Mouse (Mus musculus) neural tube, embryonic 13.5 days (tissue): ENCODE measurements at regions not wholly inside any gene's neighbourhood (a gene's known extent, or its start where the extent isn't known, plus 50 kb on each side); places are given as distances from the start of the nearest gene placed in this dataset.

ENCODE experiments used
- ATAC-seq: fragments of 200-750 bp; cut with Nextera tagmentation; 2 replicates; pipeline ENCODE4 v1.8.0; 2017; ENCODE audit warnings: low read depth, mild to moderate bottlenecking, moderate TSS enrichment, moderate library complexity
- H3K27ac ChIP-seq: fragments of 300-500 bp; sonication (generic); replicated peaks from 2 replicates; pipeline ENCODE4 v1.5.1; 2015; ENCODE audit warnings: moderate library complexity, mild to moderate bottlenecking, inconsistent platforms
- H3K27me3 ChIP-seq: fragments of 300-500 bp; sonication (generic); 2 replicates; pipeline ENCODE4 v1.6.1; 2015; ENCODE audit warnings: mild to moderate bottlenecking, inconsistent platforms
- H3K36me3 ChIP-seq: fragments of 300-500 bp; sonication (generic); 2 replicates; pipeline ENCODE4 v1.6.1; 2015; ENCODE audit warnings: mild to moderate bottlenecking, inconsistent platforms
- H3K4me1 ChIP-seq: fragments of 300-500 bp; sonication (generic); replicated peaks from 2 replicates; pipeline ENCODE4 v1.6.1; 2015; ENCODE audit warnings: inconsistent platforms
- H3K4me2 ChIP-seq: fragments of 300-500 bp; sonication (generic); 2 replicates; pipeline ENCODE4 v1.6.1; 2015; ENCODE audit warnings: inconsistent platforms, mild to moderate bottlenecking, moderate library complexity
- H3K4me3 ChIP-seq: fragments of 300-500 bp; sonication (generic); 2 replicates; pipeline ENCODE4 v1.5.1; 2015; ENCODE audit warnings: mild to moderate bottlenecking, inconsistent platforms
- H3K9ac ChIP-seq: fragments of 300-500 bp; sonication (generic); 2 replicates; pipeline ENCODE4 v1.6.1; 2015; ENCODE audit warnings: moderate library complexity, mild to moderate bottlenecking, inconsistent platforms
- H3K9me3 ChIP-seq: fragments of 300-500 bp; sonication (generic); 2 replicates; pipeline ENCODE4 v1.6.1; 2016; ENCODE audit warnings: inconsistent platforms
- WGBS: fragments of 180-500 bp; shearing (Covaris S2); methylation state at CpG from one replicate; pipeline ENCODE4 v1.1.7; 2015; 5-methylcytosine and 5-hydroxymethylcytosine counted together

GRCm38 (mm10) chr15:74420550-74420949 is 215.6 kb downstream of the Mroh4 start:
- no peaks in the 10 kb centered on the region for H3K9me3 ChIP-seq
- no peaks in the 10 kb centered on the region for H3K27me3 ChIP-seq
- no peak overlapping the region for H3K4me2 ChIP-seq
- no peak for ATAC-seq
- no peaks in the 10 kb centered on the region for H3K4me1 ChIP-seq
- no peak overlapping the region for H3K9ac ChIP-seq
- H3K36me3 ChIP-seq: no peaks in the 10 kb centered on the region
- H3K27ac ChIP-seq: no peak overlapping the region
- no peak overlapping the region for H3K4me3 ChIP-seq
- 83% methylated on average over 8 of the region's 8 CpGs for WGBS

DNA sequence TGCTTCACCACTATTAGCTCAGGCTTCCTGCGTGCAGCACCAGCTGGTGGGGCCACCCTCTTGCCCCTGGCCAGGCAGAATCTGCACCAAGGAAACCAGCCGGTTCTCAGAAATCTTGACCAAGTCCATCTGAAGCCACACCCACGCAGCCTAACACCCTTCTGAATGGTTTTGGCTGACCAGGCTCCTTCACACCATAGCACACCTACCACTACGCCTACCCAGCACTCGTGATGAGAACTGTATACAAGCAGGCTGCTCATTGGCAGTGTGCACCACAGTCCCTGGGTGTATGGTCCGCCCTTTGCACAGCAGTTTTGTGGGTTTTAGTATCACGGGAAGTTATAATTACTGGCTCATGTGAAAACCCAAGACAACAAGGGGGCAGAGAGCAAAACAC is 217.5 kb downstream of the Mroh4 start:
- H3K4me1 ChIP-seq: peaks cover 8% of the 10 kb centered on the region; the same call in 1 of the 2 replicates
- ATAC-seq: no peak
- no peak overlapping the region for H3K4me3 ChIP-seq
- no peaks in the 10 kb centered on the region for H3K27me3 ChIP-seq
- H3K9me3 ChIP-seq: no peaks in the 10 kb centered on the region
- no peak overlapping the region for H3K27ac ChIP-seq
- H3K9ac ChIP-seq: no peak overlapping the region
- H3K4me2 ChIP-seq: no peak overlapping the region
- WGBS: 88% methylated on average over 7 of the region's 7 CpGs
- H3K36me3 ChIP-seq: no peaks in the 10 kb centered on the region

- WGBS: 63% methylated on average over 10 of the region's 10 CpGs
- Histone ChIP-seq H3K9me3 (no peaks in the 10 kb centered on the region), H3K4me1 (peaks cover 18% of the 10 kb centered on the region), H3K4me3 (no peak overlapping the region), H3K27me3 (no peaks in the 10 kb centered on the region), H3K9ac (no peak overlapping the region), H3K4me2 (no peak overlapping the region), H3K27ac (no peak overlapping the region), H3K36me3 (no peaks in the 10 kb centered on the region)
- ATAC-seq: 0 out of 2 replicates have a peak, but pooled peaks have one; percentile 50
Measured at GRCm38 (mm10) chr15:74413217-74413616, 222.9 kb downstream of the Mroh4 start.

GRCm38 (mm10) chr15:74412261-74412660 is 223.9 kb downstream of the Mroh4 start:
- Histone ChIP-seq H3K9ac (no peak overlapping the region), H3K4me3 (no peak overlapping the region), H3K27me3 (no peaks in the 10 kb centered on the region), H3K4me1 (peaks cover 18% of the 10 kb centered on the region), H3K9me3 (no peaks in the 10 kb centered on the region), H3K27ac (no peak overlapping the region), H3K36me3 (no peaks in the 10 kb centered on the region), H3K4me2 (no peak overlapping the region)
- ATAC-seq: no peak
- 87% methylated on average over 3 of the region's 3 CpGs for WGBS

DNA sequence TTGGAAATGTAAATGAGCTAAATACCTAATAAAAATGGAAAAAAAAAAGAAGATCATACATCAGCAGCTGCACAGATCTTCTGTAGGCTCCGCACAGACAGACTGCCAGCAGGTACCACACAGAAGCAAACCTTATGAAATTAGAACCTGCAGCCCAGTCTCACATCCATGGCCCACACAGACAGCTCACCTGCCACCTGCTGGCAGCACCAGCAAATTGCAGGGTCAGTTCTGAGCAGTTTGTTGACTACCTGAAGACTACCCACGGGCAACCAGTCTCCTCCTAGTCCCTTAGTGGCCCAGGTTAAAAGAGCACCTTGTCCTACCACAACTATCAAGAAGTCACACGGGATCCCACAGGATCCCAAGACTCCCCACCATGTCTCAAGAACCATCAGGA is 225.1 kb downstream of the Mroh4 start:
- no peak overlapping the region for H3K9ac ChIP-seq
- no peak overlapping the region for H3K4me2 ChIP-seq
- ATAC-seq: no peak
- H3K27me3 ChIP-seq: no peaks in the 10 kb centered on the region
- H3K4me3 ChIP-seq: no peak overlapping the region
- no peaks in the 10 kb centered on the region for H3K36me3 ChIP-seq
- 79% methylated on average over 3 of the region's 3 CpGs for WGBS
- H3K4me1 ChIP-seq: peaks cover 18% of the 10 kb centered on the region
- H3K27ac ChIP-seq: no peak overlapping the region
- no peaks in the 10 kb centered on the region for H3K9me3 ChIP-seq

DNA sequence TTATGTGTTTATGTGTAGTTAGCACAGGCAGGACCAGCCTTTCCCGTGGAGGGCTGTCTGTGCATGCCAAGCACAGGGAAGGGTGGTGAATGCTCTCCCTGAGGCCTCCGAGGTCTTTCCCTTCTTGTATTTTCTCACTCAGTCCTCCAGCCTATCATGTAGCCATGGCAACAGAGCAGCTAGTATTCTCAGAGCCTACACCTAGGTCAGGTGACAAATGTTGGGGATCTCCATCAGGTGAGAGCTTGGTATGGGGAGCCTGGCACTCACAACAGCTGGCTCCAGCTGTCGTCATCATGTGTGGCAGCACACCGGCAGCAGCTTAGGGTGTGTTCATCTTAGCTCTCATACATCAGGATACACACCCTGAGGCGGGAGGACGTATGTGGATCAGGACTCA is 231.3 kb downstream of the Mroh4 start:
- H3K4me2 ChIP-seq: no peak overlapping the region
- H3K27ac ChIP-seq: no peak overlapping the region
- ATAC-seq: peak; percentile 42; the same call in 1 of the 2 replicates
- H3K36me3 ChIP-seq: no peaks in the 10 kb centered on the region
- H3K4me1 ChIP-seq: peaks cover 13% of the 10 kb centered on the region
- no peak overlapping the region for H3K9ac ChIP-seq
- H3K9me3 ChIP-seq: no peaks in the 10 kb centered on the region
- peaks cover 2% of the 10 kb centered on the region for H3K27me3 ChIP-seq
- H3K4me3 ChIP-seq: no peak overlapping the region
- 75% methylated on average over 6 of the region's 6 CpGs for WGBS

- H3K9me3 ChIP-seq: no peaks in the 10 kb centered on the region
- no peak overlapping the region for H3K9ac ChIP-seq
- no peak overlapping the region for H3K4me3 ChIP-seq
- no peaks in the 10 kb centered on the region for H3K36me3 ChIP-seq
- peaks cover 13% of the 10 kb centered on the region for H3K4me1 ChIP-seq
- no peak for ATAC-seq
- H3K27me3 ChIP-seq: peaks cover 3% of the 10 kb centered on the region
- H3K27ac ChIP-seq: no peak overlapping the region
- no peak overlapping the region for H3K4me2 ChIP-seq
- 89% methylated on average over 7 of the region's 7 CpGs for WGBS
Measured at GRCm38 (mm10) chr15:74401275-74401674, 234.9 kb downstream of the Mroh4 start.

- Histone ChIP-seq H3K9me3 (no peaks in the 10 kb centered on the region), H3K27ac (no peak overlapping the region), H3K36me3 (no peaks in the 10 kb centered on the region), H3K4me2 (no peak overlapping the region), H3K4me3 (no peak overlapping the region), H3K9ac (no peak overlapping the region), H3K4me1 (peaks cover 5% of the 10 kb centered on the region; the same call in 1 of the 2 replicates), H3K27me3 (peaks cover 3% of the 10 kb centered on the region)
- WGBS: 88% methylated on average over 8 of the region's 8 CpGs
- ATAC-seq: no peak
Measured at GRCm38 (mm10) chr15:74396029-74396428, 240.1 kb downstream of the Mroh4 start.

DNA sequence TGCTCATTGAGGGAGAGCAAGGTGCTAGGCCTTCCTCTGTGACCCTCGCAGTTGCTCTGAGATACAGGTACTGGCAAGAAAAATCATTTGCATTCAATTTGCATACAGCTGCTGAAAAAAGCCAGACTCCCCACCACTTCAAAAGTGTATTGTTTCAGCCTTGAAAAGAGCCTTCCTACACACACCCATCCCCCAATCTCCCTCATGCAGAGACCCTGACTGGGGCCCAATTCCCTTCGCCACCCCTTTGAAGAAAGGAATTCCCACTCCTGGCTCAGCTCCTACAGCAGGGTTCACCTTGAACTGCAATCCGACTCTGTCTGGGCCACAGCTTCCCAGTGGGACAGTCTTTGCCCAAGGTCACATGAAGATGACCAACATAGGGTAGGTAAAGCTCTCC is 248.6 kb downstream of the Mroh4 start:
- no peak for ATAC-seq

DNA sequence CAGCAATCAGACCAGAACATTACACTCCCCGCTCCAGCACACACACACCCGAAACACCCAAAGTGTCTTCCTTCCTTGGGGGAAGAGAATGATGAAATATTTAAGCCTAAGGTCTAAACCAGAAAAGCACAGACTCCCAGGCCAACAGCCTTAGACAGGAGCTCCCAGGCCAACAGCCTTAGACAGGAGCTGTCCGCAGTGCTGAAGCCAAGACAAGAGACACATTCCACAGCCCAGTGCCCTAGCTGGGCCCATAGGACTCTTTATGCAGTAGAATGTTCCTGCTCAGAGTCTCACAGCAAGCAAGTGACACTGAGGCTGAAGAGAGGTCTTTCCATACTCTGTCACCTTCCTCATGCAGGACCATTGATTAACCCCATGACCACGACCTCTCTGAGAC is 253.6 kb downstream of the Mroh4 start:
- Histone ChIP-seq H3K36me3 (no peaks in the 10 kb centered on the region; the same call in 1 of the 2 replicates), H3K4me1 (peaks cover 5% of the 10 kb centered on the region; the same call in 1 of the 2 replicates), H3K4me3 (no peak overlapping the region), H3K9me3 (no peaks in the 10 kb centered on the region), H3K27me3 (no peaks in the 10 kb centered on the region), H3K9ac (no peak overlapping the region), H3K4me2 (no peak overlapping the region), H3K27ac (no peak overlapping the region)
- 64% methylated on average over 4 of the region's 4 CpGs for WGBS
- no peak for ATAC-seq

More for the DNA sequence above, 248.6 kb downstream of the Mroh4 start:
- H3K27me3 ChIP-seq: no peaks in the 10 kb centered on the region
- peaks cover 11% of the 10 kb centered on the region for H3K4me1 ChIP-seq
- 8% methylated on average over 3 of the region's 3 CpGs for WGBS
- H3K9ac ChIP-seq: no peak overlapping the region
- H3K27ac ChIP-seq: no peak overlapping the region
- H3K4me2 ChIP-seq: no peak overlapping the region
- H3K36me3 ChIP-seq: no peaks in the 10 kb centered on the region; the same call in 1 of the 2 replicates
- H3K9me3 ChIP-seq: no peaks in the 10 kb centered on the region
- H3K4me3 ChIP-seq: no peak overlapping the region

GRCm38 (mm10) chr15:74379366-74379765 is 256.8 kb downstream of the Mroh4 start:
- no peaks in the 10 kb centered on the region; the same call in 1 of the 2 replicates for H3K36me3 ChIP-seq
- no peak overlapping the region for H3K4me2 ChIP-seq
- no peaks in the 10 kb centered on the region for H3K27me3 ChIP-seq
- ATAC-seq: no peak
- no peak overlapping the region for H3K4me3 ChIP-seq
- H3K4me1 ChIP-seq: no peaks in the 10 kb centered on the region
- H3K27ac ChIP-seq: no peak overlapping the region
- no peaks in the 10 kb centered on the region for H3K9me3 ChIP-seq
- H3K9ac ChIP-seq: no peak overlapping the region
- WGBS: 82% methylated on average over 6 of the region's 6 CpGs

GRCm38 (mm10) chr15:74369461-74369860 is 266.7 kb downstream of the Mroh4 start:
- Histone ChIP-seq H3K4me2 (no peak overlapping the region), H3K4me1 (no peaks in the 10 kb centered on the region), H3K9ac (no peak overlapping the region), H3K27ac (no peak overlapping the region), H3K4me3 (no peak overlapping the region), H3K36me3 (no peaks in the 10 kb centered on the region), H3K9me3 (no peaks in the 10 kb centered on the region), H3K27me3 (no peaks in the 10 kb centered on the region)
- ATAC-seq: no peak
- WGBS: 84% methylated on average over 3 of the region's 3 CpGs

DNA sequence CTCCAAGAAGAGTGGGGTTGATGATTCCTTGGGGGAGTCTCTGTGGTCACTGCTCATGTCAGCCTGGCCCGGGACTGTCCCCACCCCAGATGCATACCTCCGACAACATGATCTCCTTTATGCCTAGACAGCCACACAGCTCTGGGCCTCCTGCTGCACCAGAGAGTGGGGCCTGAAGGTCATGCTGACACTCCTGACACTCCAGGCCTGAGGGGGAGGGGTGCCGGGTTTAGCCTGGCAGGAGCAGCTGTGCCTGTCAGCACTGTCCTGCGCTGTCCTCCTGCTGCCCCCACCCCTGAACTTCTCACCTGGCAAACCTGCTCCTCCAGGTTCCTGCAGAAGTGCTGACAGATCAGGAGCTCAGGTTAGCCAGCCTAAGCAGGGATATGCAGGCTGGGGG is 288.2 kb downstream of the Mroh4 start:
- no peaks in the 10 kb centered on the region for H3K27me3 ChIP-seq
- no peaks in the 10 kb centered on the region for H3K36me3 ChIP-seq
- peak; percentile 21; the same call in 1 of the 2 replicates for ATAC-seq
- H3K9me3 ChIP-seq: peaks cover 7% of the 10 kb centered on the region; the same call in 1 of the 2 replicates
- H3K4me3 ChIP-seq: no peak overlapping the region
- H3K9ac ChIP-seq: no peak overlapping the region
- no peak overlapping the region for H3K27ac ChIP-seq
- peaks cover 5% of the 10 kb centered on the region for H3K4me1 ChIP-seq
- no peak overlapping the region for H3K4me2 ChIP-seq
- WGBS: 53% methylated on average over 4 of the region's 4 CpGs
